Mouse (Mus musculus): ENCODE results near the gene A430078G23Rik. TPM values are rescaled to one million over a fixed set of nuclear protein-coding genes. Genes with fewer than 3 reads are reported as not detected.
"Not testable (repeated sequence)": the region's sequence is repeated elsewhere in the genome, so short reads cannot be mapped to it uniquely, and the experiment has no call there.

The A430078G23Rik gene
- polyA plus RNA-seq, 1 experiment from 2014 or later = 0.38 TPM

GRCm38 (mm10) chr8:3330662-3331061 is 22.6 kb upstream of the A430078G23Rik start:
- peak; percentile 73 for DNase-seq (ENCODE audit: low spot score)
- no peaks in the 10 kb centered on the region for H3K36me3 ChIP-seq (ENCODE audit: insufficient read depth, low read length)
- ATAC-seq = no peak
- TF ChIP-seq CTCF (IDR thresholded peaks at IDR 0.05) = peak; percentile 94
- TF ChIP-seq EP300 (IDR thresholded peaks at IDR 0.05) = no peak
- H3K4me2 ChIP-seq (replicated peaks; ENCODE audit: low read depth, low read length) = no peak overlapping the region
- no peak overlapping the region for H3K27ac ChIP-seq (ENCODE audit: low read length)
- no peaks in the 10 kb centered on the region for H3K4me1 ChIP-seq (ENCODE audit: insufficient read depth, low read depth, low read length)
- no peak overlapping the region for H3K9ac ChIP-seq (replicated peaks; ENCODE audit: low read depth)
- no peak overlapping the region for H3K4me3 ChIP-seq (ENCODE audit: low read depth, low read length)
- no peaks in the 10 kb centered on the region for H3K9me3 ChIP-seq (ENCODE audit: low read length)
- WGBS = 36% methylated on average over 6 of the region's 6 CpGs
- no peaks in the 10 kb centered on the region for H3K27me3 ChIP-seq (replicated peaks; ENCODE audit: insufficient read depth, low read length)

DNA sequence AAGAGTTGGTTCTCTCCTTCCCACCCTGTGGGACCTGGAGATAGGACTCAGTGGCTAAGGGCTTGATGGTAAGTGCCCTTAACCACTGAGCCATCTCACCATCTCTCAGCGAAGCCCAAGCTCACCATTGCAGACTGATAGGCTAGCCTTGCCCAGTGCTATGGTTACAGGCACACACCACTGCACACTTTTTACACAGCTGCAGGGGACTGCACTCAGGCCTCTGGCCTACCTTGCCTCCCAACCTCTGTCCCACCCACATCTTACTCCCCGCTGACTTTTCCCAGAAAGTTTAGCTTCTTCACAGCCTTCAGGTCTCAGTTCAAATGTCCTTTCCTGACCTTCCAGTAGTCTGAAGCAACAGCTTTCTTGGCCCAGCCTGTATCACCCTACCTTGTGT is 21.5 kb upstream of the A430078G23Rik start:
- Histone ChIP-seq H3K27ac (ENCODE audit: low read length) (no peak overlapping the region), H3K9me3 (ENCODE audit: low read length) (no peaks in the 10 kb centered on the region), H3K4me2 (replicated peaks; ENCODE audit: low read depth, low read length) (no peak overlapping the region), H3K4me1 (ENCODE audit: insufficient read depth, low read depth, low read length) (no peaks in the 10 kb centered on the region), H3K36me3 (ENCODE audit: insufficient read depth, low read length) (no peaks in the 10 kb centered on the region), H3K27me3 (replicated peaks; ENCODE audit: insufficient read depth, low read length) (no peaks in the 10 kb centered on the region), H3K9ac (replicated peaks; ENCODE audit: low read depth) (no peak overlapping the region), H3K4me3 (ENCODE audit: low read depth, low read length) (no peak overlapping the region)
- ATAC-seq (no peak), DNase-seq (ENCODE audit: low spot score) (no peak)
- 73% methylated on average over 2 of the region's 2 CpGs for WGBS
- TF ChIP-seq EP300 (IDR thresholded peaks at IDR 0.05) (no peak), CTCF (IDR thresholded peaks at IDR 0.05) (no peak)

DNA sequence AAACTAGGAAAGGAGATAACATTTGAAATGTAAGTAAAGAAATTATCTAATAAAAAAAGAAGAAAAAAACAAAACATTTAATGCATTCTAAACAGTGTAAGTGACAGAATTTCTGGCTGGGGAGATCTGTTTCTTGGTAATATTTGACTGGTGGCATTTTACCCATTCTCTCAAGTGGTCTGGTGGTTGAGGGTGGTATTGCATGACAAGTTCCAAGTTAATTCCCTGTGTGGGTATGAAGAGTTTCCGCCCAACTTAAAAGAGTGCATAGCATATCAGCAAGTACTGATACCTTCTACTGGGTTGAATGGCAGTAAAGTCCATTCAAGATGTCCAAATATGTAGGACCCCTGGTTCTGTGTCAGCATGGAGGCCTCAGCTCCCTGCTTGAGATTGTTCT is 17.3 kb upstream of the A430078G23Rik start:
- no peak overlapping the region for H3K9ac ChIP-seq (replicated peaks; ENCODE audit: low read depth)
- no peak for ATAC-seq
- 87% methylated on average over 1 of the region's 1 CpGs for WGBS
- H3K9me3 ChIP-seq (ENCODE audit: low read length) = no peaks in the 10 kb centered on the region
- no peaks in the 10 kb centered on the region for H3K36me3 ChIP-seq (ENCODE audit: insufficient read depth, low read length)
- H3K27me3 ChIP-seq (replicated peaks; ENCODE audit: insufficient read depth, low read length) = no peaks in the 10 kb centered on the region
- DNase-seq (ENCODE audit: low spot score) = no peak
- H3K4me3 ChIP-seq (ENCODE audit: low read depth, low read length) = no peak overlapping the region
- no peak overlapping the region for H3K27ac ChIP-seq (ENCODE audit: low read length)
- H3K4me1 ChIP-seq (ENCODE audit: insufficient read depth, low read depth, low read length) = no peaks in the 10 kb centered on the region
- no peak overlapping the region for H3K4me2 ChIP-seq (replicated peaks; ENCODE audit: low read depth, low read length)
- TF ChIP-seq EP300 (IDR thresholded peaks at IDR 0.05) (no peak), CTCF (IDR thresholded peaks at IDR 0.05) (peak; percentile 39)

- no peak for TF ChIP-seq EP300 (IDR thresholded peaks at IDR 0.05)
- peak; percentile 79 for TF ChIP-seq CTCF (IDR thresholded peaks at IDR 0.05)
- peak; percentile 33 for ATAC-seq
Measured at GRCm38 (mm10) chr8:3336658-3337524, 16.3 kb upstream of the A430078G23Rik start.

DNA sequence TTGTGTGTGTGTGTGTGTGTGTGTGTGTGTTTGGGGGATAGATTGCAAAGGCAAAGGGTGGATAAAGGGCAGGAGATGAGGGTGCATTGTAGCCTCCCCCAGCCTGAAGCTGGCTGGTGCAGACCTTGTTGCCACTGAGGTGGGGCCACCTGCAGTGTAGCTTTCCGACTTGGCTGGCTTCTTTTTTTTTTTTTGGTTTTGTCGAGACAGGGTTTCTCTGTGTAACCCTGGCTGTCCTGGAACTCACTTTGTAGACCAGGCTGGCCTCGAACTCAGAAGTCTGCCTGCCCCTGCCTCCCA is 15.7 kb upstream of the A430078G23Rik start:
- not testable (repeated sequence) for H3K36me3 ChIP-seq (ENCODE audit: insufficient read depth, low read length); H3K9ac ChIP-seq (replicated peaks; ENCODE audit: low read depth); H3K4me3 ChIP-seq (ENCODE audit: low read depth, low read length); H3K27me3 ChIP-seq (replicated peaks; ENCODE audit: insufficient read depth, low read length); H3K9me3 ChIP-seq (ENCODE audit: low read length); H3K4me2 ChIP-seq (replicated peaks; ENCODE audit: low read depth, low read length); DNase-seq (ENCODE audit: low spot score); H3K4me1 ChIP-seq (ENCODE audit: insufficient read depth, low read depth, low read length); H3K27ac ChIP-seq (ENCODE audit: low read length); ATAC-seq
- WGBS = 80% methylated on average over 3 of the region's 3 CpGs

More at GRCm38 (mm10) chr8:3336658-3337524, 16.3 kb upstream of the A430078G23Rik start:
- no peak overlapping the region for H3K4me2 ChIP-seq (replicated peaks; ENCODE audit: low read depth, low read length)
- 57% methylated on average over 9 of the region's 9 CpGs for WGBS
- H3K36me3 ChIP-seq (ENCODE audit: insufficient read depth, low read length) = no peaks in the 10 kb centered on the region
- no peak overlapping the region for H3K4me3 ChIP-seq (ENCODE audit: low read depth, low read length)
- peak; percentile 61 for DNase-seq (ENCODE audit: low spot score)
- H3K9me3 ChIP-seq (ENCODE audit: low read length) = no peaks in the 10 kb centered on the region
- H3K27me3 ChIP-seq (replicated peaks; ENCODE audit: insufficient read depth, low read length) = no peaks in the 10 kb centered on the region
- H3K27ac ChIP-seq (ENCODE audit: low read length) = no peak overlapping the region
- no peaks in the 10 kb centered on the region for H3K4me1 ChIP-seq (ENCODE audit: insufficient read depth, low read depth, low read length)
- H3K9ac ChIP-seq (replicated peaks; ENCODE audit: low read depth) = no peak overlapping the region

- ATAC-seq (no peak), DNase-seq (ENCODE audit: low spot score) (no peak)
- no peak overlapping the region for H3K9ac ChIP-seq (replicated peaks; ENCODE audit: low read depth)
- H3K4me3 ChIP-seq (ENCODE audit: low read depth, low read length) = no peak overlapping the region
- H3K27ac ChIP-seq (ENCODE audit: low read length) = no peak overlapping the region
- H3K36me3 ChIP-seq (ENCODE audit: insufficient read depth, low read length) = no peaks in the 10 kb centered on the region
- no peak overlapping the region for H3K4me2 ChIP-seq (replicated peaks; ENCODE audit: low read depth, low read length)
- TF ChIP-seq EP300 (IDR thresholded peaks at IDR 0.05) = no peak
- TF ChIP-seq CTCF (IDR thresholded peaks at IDR 0.05) = no peak
- no peaks in the 10 kb centered on the region for H3K9me3 ChIP-seq (ENCODE audit: low read length)
- no peaks in the 10 kb centered on the region for H3K27me3 ChIP-seq (replicated peaks; ENCODE audit: insufficient read depth, low read length)
- no peaks in the 10 kb centered on the region for H3K4me1 ChIP-seq (ENCODE audit: insufficient read depth, low read depth, low read length)
- WGBS = 90% methylated on average over 10 of the region's 11 CpGs
Measured at GRCm38 (mm10) chr8:3337971-3338370, 15.2 kb upstream of the A430078G23Rik start.

DNA sequence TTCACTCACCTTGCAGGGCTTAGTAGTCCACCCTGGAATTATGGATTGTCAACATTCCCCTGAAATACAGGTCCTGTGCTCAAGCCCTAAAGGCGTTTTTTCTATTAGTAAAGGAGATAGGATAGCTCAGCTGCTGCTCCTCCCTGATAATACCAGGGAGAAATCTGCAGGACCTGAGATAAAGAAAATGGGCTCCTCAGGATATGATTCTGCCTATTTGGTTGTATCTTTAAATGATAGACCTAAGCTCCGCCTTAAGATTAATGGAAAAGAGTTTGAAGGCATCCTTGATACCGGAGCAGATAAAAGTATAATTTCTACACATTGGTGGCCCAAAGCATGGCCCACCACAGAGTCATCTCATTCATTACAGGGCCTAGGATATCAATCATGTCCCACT is 12.5 kb upstream of the A430078G23Rik start:
- H3K36me3 ChIP-seq (ENCODE audit: insufficient read depth, low read length); H3K4me3 ChIP-seq (ENCODE audit: low read depth, low read length); H3K27me3 ChIP-seq (replicated peaks; ENCODE audit: insufficient read depth, low read length); H3K9ac ChIP-seq (replicated peaks; ENCODE audit: low read depth); ATAC-seq; H3K4me2 ChIP-seq (replicated peaks; ENCODE audit: low read depth, low read length); H3K9me3 ChIP-seq (ENCODE audit: low read length); H3K4me1 ChIP-seq (ENCODE audit: insufficient read depth, low read depth, low read length); H3K27ac ChIP-seq (ENCODE audit: low read length); DNase-seq (ENCODE audit: low spot score): not testable (repeated sequence)
- whole genome bisulfite sequencing = 91% methylated on average over 2 of the region's 3 CpGs
